Mouse (Mus musculus) lung, adult 2 months (tissue): Measurements from ENCODE around the gene Fam131c. TPM values are rescaled to one million over a fixed set of nuclear protein-coding genes. Genes with fewer than 3 reads are reported as not detected.

Experiments
- DNase-seq: peaks from one replicate; pipeline ENCODE4 v3.0.0; 2022
- H3K4me1 ChIP-seq: fragments of 200-500 bp; 2 replicates; pipeline ENCODE4 v1.6.1; 2011; ENCODE audit warnings: low read length; ENCODE audit not compliant: control insufficient read depth, insufficient read depth
- H3K4me3 ChIP-seq: fragments of 200-500 bp; replicated peaks from 2 replicates; pipeline ENCODE3; 2011; ENCODE audit warnings: low read depth, mild to moderate bottlenecking, control low read depth, low read length; ENCODE audit errors: extremely low read depth
- CTCF ChIP-seq: fragments of 200-500 bp; IDR thresholded peaks from 2 replicates; pipeline ENCODE4 v1.5.1; 2011; ENCODE audit warnings: mild to moderate bottlenecking, low read length, control low read depth; ENCODE audit not compliant: insufficient read depth
- POLR2A ChIP-seq: fragments of 200-500 bp; IDR thresholded peaks from 2 replicates; pipeline ENCODE4 v1.6.1; 2011; ENCODE audit warnings: low read depth, mild to moderate bottlenecking, control low read depth, low read length, borderline replicate concordance; ENCODE audit errors: extremely low read depth
- WGBS: fragments of 180-500 bp; shearing (Covaris S2); methylation state at CpG from one replicate; pipeline ENCODE4 v1.1.7; 2018; 5-methylcytosine and 5-hydroxymethylcytosine counted together
- polyA plus RNA-seq: library from polyadenylated mRNA; depleted of rRNA; stranded (reverse); fragments of >200 nt; gene quantifications from 2 replicates; pipeline ENCODE4 v1.2.3, GENCODE M21; 2012

Gene Fam131c
- polyA plus RNA-seq, 1 experiment: 2.1 TPM

DNA sequence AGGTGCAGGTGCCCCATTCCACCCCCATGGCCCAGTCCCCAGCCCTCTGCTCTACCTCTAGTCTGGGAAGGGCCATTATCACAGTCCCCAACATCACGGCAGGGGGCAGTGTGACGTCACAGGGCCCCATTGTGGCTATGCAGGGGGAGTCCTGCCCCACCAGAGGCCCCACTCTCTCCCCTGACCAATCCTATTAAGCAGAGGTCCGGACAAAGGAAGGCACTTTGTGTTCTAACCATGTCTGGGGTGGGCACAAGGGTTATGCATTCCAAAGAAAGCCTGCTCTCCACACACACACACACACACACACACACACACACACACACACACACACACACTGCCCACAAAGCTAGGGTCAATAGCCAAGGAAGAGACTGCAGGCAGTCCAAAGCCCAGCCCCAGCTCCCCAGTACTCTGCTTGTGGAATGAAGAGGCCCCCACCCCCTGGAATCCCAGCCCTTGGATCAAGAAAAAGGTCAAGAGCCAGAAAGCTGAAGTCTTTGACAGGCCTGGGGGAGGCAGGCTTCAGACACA, 32.7 kb upstream of the Fam131c start:
- DNase-seq: no peak
- Histone ChIP-seq H3K4me1 (no peaks in the 10 kb centered on the region), H3K4me3 (no peak overlapping the region)
- TF ChIP-seq POLR2A (no peak), CTCF (no peak)
- WGBS: 46% methylated on average over 3 of the region's 3 CpGs

DNA sequence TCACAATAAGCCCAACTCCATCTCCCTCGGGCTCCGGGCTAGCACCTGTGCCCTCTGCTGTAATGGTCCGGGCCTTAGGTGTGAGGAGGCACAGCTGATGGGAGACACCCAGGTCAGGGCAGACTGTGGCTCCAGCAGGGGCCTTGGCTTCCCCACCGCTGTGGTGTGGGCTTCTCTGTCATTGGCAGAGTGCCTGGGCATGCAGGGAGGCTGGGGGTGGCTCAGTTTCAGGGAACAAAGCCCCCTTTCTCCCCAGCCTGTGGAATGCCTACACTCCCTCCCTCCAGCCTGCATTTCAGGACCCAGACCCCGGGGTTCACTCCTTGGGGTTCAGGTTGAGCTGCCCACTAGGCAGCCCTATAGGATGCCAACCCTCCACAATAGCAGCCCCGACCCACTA, 31.8 kb upstream of the Fam131c start:
- 72% methylated on average over 6 of the region's 6 CpGs for WGBS
- no peak for DNase-seq
- TF ChIP-seq POLR2A (no peak), CTCF (no peak)
- no peak overlapping the region for H3K4me3 ChIP-seq
- H3K4me1 ChIP-seq: no peaks in the 10 kb centered on the region

DNA sequence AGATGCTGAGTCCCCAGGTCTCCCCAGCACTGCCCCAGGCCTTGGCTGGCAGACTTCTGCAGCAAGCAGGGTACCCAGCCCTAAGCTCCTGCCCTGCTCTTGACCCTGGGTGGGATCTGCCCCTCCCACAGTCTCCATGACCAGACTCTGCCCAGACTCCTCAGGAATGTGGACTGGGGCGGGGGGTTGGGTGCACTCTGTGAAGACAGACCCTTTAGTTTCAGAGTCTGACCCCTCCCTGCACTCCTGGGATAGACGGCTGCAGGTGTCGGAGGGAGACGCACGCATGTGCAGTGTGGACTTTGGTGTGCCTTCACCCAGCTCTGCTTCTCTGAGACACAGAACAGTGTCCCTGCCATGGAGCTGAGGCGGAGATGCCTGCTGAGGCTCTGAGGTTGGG, 30.0 kb upstream of the Fam131c start:
- Histone ChIP-seq H3K4me3 (no peak overlapping the region), H3K4me1 (no peaks in the 10 kb centered on the region)
- TF ChIP-seq POLR2A (no peak), CTCF (no peak)
- no peak for DNase-seq
- 51% methylated on average over 6 of the region's 6 CpGs for WGBS

DNA sequence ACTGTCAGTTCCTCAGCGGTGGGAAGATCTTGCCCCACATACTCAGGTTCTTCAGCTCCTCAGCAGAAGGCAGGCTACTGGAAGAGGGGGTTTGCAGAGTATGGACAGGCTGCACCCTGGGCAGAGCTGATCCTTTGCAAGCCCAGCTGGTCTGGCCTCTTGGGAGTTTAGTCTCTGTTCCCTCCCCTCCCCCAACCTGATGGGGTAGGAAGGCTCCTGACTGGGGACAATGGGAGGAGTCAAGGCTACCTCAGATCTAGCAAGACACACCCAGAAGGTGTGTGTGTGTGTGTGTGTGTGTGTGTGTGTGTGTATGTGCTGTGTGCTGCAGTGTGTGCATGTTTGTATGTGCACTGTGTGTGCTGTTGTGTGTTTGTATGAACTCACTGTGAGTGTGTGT, 29.2 kb upstream of the Fam131c start:
- DNase-seq: no peak
- WGBS: 19% methylated on average over 1 of the region's 1 CpGs
- H3K4me1 ChIP-seq: no peaks in the 10 kb centered on the region
- TF ChIP-seq POLR2A (no peak), CTCF (no peak)
- no peak overlapping the region for H3K4me3 ChIP-seq

DNA sequence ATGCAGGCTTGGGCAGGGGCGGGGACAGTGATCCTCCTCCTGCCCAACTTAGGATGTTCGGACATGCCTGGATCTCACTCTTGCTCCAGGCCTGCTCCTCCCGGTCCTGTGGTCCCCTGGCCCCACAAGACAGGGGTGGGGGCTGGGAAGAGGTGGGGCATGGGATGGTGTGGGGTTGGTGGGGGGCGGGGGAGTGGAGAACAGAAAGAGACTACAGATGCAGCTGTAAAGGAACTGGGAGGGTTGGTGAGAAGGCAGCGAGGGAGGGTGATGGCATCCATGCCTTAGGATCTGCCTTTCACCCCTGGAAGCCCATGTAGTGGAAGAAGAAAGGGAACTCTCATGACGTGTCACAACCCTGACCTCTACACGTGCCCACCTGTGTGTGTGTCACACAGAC, 26.5 kb upstream of the Fam131c start:
- WGBS: 81% methylated on average over 7 of the region's 7 CpGs
- DNase-seq: no peak
- no peak overlapping the region for H3K4me3 ChIP-seq
- H3K4me1 ChIP-seq: no peaks in the 10 kb centered on the region
- TF ChIP-seq POLR2A (no peak), CTCF (no peak)

DNA sequence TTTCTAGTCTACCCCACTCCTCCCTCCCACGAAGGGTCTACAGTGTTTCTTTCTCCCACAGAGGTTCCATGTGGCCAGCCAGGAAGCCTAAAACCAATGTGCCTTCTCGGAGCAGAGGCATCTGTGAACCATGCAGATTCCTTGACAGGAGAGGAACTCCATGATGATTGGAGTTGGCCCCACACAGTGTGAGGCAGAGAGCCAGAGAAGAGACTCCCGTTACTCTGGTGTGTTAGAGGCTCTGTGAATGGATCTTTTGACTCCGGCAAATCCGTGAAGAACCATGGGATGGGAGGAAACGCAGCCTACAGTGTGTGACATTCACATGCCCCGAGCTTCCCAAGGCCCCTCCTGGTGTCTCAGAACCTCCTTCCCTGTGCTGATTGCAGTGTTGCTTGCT, 24.5 kb upstream of the Fam131c start:
- 71% methylated on average over 7 of the region's 7 CpGs for WGBS
- TF ChIP-seq POLR2A (no peak), CTCF (no peak)
- H3K4me1 ChIP-seq: no peaks in the 10 kb centered on the region
- H3K4me3 ChIP-seq: no peak overlapping the region
- DNase-seq: no peak

DNA sequence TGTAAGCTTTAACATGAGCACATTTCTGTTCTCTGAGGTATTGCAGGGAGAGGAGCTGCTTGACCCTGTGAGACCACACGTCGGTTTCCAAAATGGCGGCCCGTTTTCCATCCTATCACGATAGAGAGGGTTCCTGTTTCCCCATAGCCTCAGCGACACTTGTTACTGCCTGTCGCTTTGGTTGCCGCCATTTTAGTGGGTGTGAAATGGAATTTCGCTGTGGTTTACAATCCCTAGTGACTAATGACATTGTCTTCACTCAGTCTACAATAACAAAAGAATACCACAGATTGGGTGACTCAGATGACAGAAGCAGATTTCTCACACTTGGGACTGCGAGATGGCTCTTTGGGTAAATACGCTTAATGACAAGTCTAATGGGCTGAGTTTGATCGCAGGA, 22.8 kb upstream of the Fam131c start:
- Histone ChIP-seq H3K4me3 (no peak overlapping the region), H3K4me1 (no peaks in the 10 kb centered on the region)
- no peak for DNase-seq
- no peak for TF ChIP-seq POLR2A
- no peak for TF ChIP-seq CTCF
- WGBS: 91% methylated on average over 12 of the region's 12 CpGs

DNA sequence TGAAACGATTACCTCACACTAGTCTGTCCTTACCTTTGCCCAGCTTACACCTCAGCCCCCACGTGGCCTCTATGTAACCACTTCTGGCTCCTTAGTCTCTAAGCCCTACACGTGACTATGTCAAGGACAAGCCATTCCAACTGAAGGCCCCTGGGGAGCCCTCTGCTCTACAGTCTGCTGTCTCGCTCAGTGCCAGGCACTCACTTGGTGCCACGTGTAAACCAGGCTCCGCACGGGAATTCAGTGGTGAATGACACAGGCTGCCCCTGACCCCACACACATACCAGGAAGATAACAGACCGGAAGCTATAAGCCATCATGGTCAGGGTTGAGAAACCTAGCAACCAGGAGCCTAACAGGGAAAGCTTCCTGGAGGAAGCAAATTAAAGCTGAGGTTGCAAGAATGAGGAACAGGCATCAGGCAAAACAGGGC, 20.6 kb upstream of the Fam131c start:
- no peak overlapping the region for H3K4me3 ChIP-seq
- DNase-seq: peak; percentile 35
- 47% methylated on average over 8 of the region's 8 CpGs for whole genome bisulfite sequencing

DNA sequence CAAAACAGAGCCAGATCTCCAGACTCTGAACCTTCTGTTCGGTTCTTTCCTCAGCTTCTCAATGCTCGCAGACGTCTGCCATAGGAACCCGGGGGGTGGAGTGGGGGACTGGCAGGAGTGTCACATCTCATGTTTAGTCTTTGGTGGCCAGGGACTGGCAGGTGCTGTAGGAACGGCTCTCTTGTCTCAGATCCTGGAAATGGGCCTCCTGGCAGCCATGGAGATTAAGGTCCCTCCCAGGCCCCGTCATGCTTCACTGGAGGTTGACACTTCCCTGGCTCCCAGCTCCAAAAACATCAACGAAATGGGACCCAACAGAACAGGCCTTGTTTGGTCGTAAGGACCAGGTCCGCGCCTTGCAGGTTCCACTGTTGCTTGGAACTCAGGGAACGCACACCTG, 19.4 kb upstream of the Fam131c start:
- peaks cover 2% of the 10 kb centered on the region for H3K4me1 ChIP-seq
- no peak for DNase-seq
- TF ChIP-seq POLR2A (no peak), CTCF (no peak)
- WGBS: 78% methylated on average over 11 of the region's 11 CpGs
- H3K4me3 ChIP-seq: no peak overlapping the region

More for the DNA sequence above, 20.6 kb upstream of the Fam131c start:
- TF ChIP-seq POLR2A (no peak), CTCF (no peak)
- no peaks in the 10 kb centered on the region for H3K4me1 ChIP-seq

DNA sequence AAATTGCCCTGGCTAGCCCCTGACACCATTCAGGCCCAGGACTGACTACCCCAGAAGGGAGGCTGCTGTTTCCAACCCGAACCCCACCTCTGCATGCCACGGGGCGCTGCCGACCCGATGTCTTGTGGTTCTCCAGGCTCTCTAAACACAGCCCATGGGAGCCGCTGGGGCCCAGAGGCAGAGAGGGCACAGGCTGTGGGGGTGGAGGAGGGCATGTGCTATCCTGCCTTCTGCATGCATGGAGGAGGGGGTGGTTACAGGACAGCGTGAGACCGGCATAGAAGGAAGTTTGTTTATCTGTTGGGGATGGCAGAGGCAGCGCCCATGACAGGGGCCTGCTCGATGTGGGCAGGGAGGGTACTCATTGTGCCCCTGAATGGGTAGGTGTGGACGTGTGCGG, 18.0 kb upstream of the Fam131c start:
- 73% methylated on average over 12 of the region's 12 CpGs for WGBS

DNA sequence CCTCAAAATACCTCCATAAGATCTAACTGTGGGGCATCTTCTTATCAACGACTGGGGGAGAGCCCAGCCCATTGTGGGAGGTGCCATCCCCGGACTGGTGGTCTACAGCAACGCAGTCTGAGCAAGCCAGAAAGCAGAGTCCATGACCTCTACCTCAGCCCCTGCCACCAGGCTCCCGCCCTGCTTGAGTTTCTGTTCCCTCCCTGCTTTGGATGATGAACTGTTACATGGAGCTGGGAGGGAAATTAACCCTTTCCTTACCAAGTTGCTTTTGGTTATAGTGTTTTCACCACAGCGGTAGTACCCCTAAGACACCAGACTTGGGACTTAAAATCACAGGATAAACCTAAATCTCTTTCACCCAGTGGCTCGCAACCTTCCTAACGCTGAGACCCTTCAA, 16.0 kb upstream of the Fam131c start:
- H3K4me1 ChIP-seq: peaks cover 3% of the 10 kb centered on the region
- TF ChIP-seq CTCF (no peak), POLR2A (no peak)
- H3K4me3 ChIP-seq: no peak overlapping the region
- 67% methylated on average over 7 of the region's 7 CpGs for WGBS
- DNase-seq: no peak

More for the DNA sequence above, 18.0 kb upstream of the Fam131c start:
- TF ChIP-seq POLR2A (no peak), CTCF (no peak)
- no peak for DNase-seq
- Histone ChIP-seq H3K4me3 (no peak overlapping the region), H3K4me1 (peaks cover 3% of the 10 kb centered on the region)
